Mouse (Mus musculus) neutrophil, adult 83 days (primary cell): ENCODE results near the gene Tmem147. TPM values are rescaled to one million over a fixed set of nuclear protein-coding genes. Genes with fewer than 3 reads are reported as not detected.

ENCODE experiments used
- total RNA-seq, 2 experiments: library from RNA; stranded (reverse); gene quantifications; one replicate each; pipeline ENCODE4 v1.2.4; 2023

Gene Tmem147
- 10 to 100 TPM; 35.2 to 35.7 TPM for total RNA-seq

GRCm38 (mm10) chr7:30729396-30730063, at the start of gene Tmem147:
Gene Tmem147, minus strand, starts transcription at chr7:30729540.

GRCm38 (mm10) chr7:30763456-30763855, 34.1 kb upstream of the Tmem147 start, which contains the start of gene Dmkn:
Gene Dmkn, plus strand, starts transcription at chr7:30763756.

GRCm38 (mm10) chr7:30751086-30751669, 21.8 kb upstream of the Tmem147 start, which contains the start of gene Sbsn:
Gene Sbsn, plus strand, starts transcription at chr7:30751471.

GRCm38 (mm10) chr7:30743617-30744016, 14.3 kb upstream of the Tmem147 start, which contains the start of gene Gapdhs:
Gene Gapdhs, minus strand, starts transcription at chr7:30743681.

GRCm38 (mm10) chr7:30711942-30712341, 17.4 kb downstream of the Tmem147 start, which contains the start of gene Atp4a:
Gene Atp4a, plus strand, starts transcription at chr7:30712209.

GRCm38 (mm10) chr7:30698589-30698988, 30.8 kb downstream of the Tmem147 start, which contains the start of gene 2200002J24Rik:
Gene 2200002J24Rik, plus strand, starts transcription at chr7:30698926.

Other genes starting within 250 kb of the Tmem147 start
- gene Prodh2, start 235.9 kb downstream of the Tmem147 start, total RNA-seq, result not detected
- 10 to 100 TPM; 17.6 to 19.1 TPM for gene Arhgap33, start 194.5 kb downstream of the Tmem147 start, total RNA-seq
- 1 to 10 TPM; 5.0 to 5.5 TPM for gene Hspb6, start 177.4 kb downstream of the Tmem147 start, total RNA-seq
- gene Proser3, start 177.2 kb downstream of the Tmem147 start, total RNA-seq, result 1 to 10 TPM; 4.4 to 5.1 TPM
- 10 to 100 TPM; 24.1 to 36.0 TPM for gene Lin37, start 169.7 kb downstream of the Tmem147 start, total RNA-seq
- 10 to 100 TPM; 36.6 to 41.9 TPM for gene U2af1l4, start 166.2 kb downstream of the Tmem147 start, total RNA-seq
- gene Gm49396, start 166.2 kb downstream of the Tmem147 start, total RNA-seq, result 1 to 10 TPM; 4.6 to 5.6 TPM
- 100 to 1,000 TPM; 117 to 126 TPM for gene Psenen, start 165.9 kb downstream of the Tmem147 start, total RNA-seq
- 1 to 10 TPM; 2.3 to 4.4 TPM for gene Igflr1, start 164.1 kb downstream of the Tmem147 start, total RNA-seq
- 10 to 100 TPM; 51.8 to 52.4 TPM for gene Kmt2b, start 140.8 kb downstream of the Tmem147 start, total RNA-seq
- gene Zbtb32, start 130.6 kb downstream of the Tmem147 start, total RNA-seq, result under 1 TPM in 1 of 2 experiments, not detected in 1; 0.44 TPM
- gene Upk1a, start 116.7 kb downstream of the Tmem147 start, total RNA-seq, result under 1 TPM in 1 of 2 experiments, not detected in 1; 0.29 TPM
- gene Cox6b1, start 103.4 kb downstream of the Tmem147 start, total RNA-seq, result 100 to 1,000 TPM; 236 to 278 TPM
- not detected for gene Etv2, start 93.7 kb downstream of the Tmem147 start, total RNA-seq
- gene Rbm42, start 79.2 kb downstream of the Tmem147 start, total RNA-seq, result 10 to 100 TPM; 73.6 to 73.7 TPM
- 10 to 100 TPM; 19.2 to 25.8 TPM for gene Haus5, start 64.5 kb downstream of the Tmem147 start, total RNA-seq
- not detected for gene Pmis2, start 57.9 kb downstream of the Tmem147 start, total RNA-seq
- gene 2200002J24Rik, start 30.6 kb downstream of the Tmem147 start, total RNA-seq, result not detected
- under 1 TPM in 1 of 2 experiments, not detected in 1; 0.99 TPM for gene Atp4a, start 17.3 kb downstream of the Tmem147 start, total RNA-seq
- not detected for gene Gapdhs, start 14.1 kb upstream of the Tmem147 start, total RNA-seq
- gene Sbsn, start 21.9 kb upstream of the Tmem147 start, total RNA-seq, result 1 to 10 TPM; 1.3 to 2.7 TPM
- gene Dmkn, start 34.2 kb upstream of the Tmem147 start, total RNA-seq, result 1 to 10 TPM; 2.8 to 4.5 TPM
- not detected for gene Krtdap, start 58.4 kb upstream of the Tmem147 start, total RNA-seq
- gene Ffar2, start 94.2 kb upstream of the Tmem147 start, total RNA-seq, result 10 to 100 TPM; 41.2 to 51.1 TPM
- not detected for gene Ffar3, start 126.6 kb upstream of the Tmem147 start, total RNA-seq
- gene Ffar1, start 132.0 kb upstream of the Tmem147 start, total RNA-seq, result not detected
- gene Cd22, start 150.8 kb upstream of the Tmem147 start, total RNA-seq, result 1 to 10 TPM; 2.2 to 3.4 TPM
- 1 to 10 TPM; 1.3 to 1.6 TPM for gene Mag, start 185.3 kb upstream of the Tmem147 start, total RNA-seq
- not detected for gene Hamp2, start 195.1 kb upstream of the Tmem147 start, total RNA-seq
- not detected for gene Hamp, start 214.5 kb upstream of the Tmem147 start, total RNA-seq
- gene Usf2, start 227.3 kb upstream of the Tmem147 start, total RNA-seq, result 100 to 1,000 TPM; 119 to 124 TPM
- 1 to 10 TPM; 2.5 to 3.2 TPM for gene Lsr, start 243.9 kb upstream of the Tmem147 start, total RNA-seq
- under 1 TPM; 0.46 to 0.72 TPM for gene Fam187b, start 244.2 kb upstream of the Tmem147 start, total RNA-seq